Mouse (Mus musculus) bone marrow, adult 2 months (tissue): ENCODE data around the gene Rad51b. TPM values are rescaled to one million over a fixed set of nuclear protein-coding genes. Genes with fewer than 3 reads are reported as not detected.

Experiments
- H3K27ac ChIP-seq: fragments of 200-500 bp; 2 replicates; pipeline ENCODE4 v1.5.1; 2012; ENCODE audit warnings: low read depth, mild to moderate bottlenecking, control low read depth, inconsistent platforms, low read length; ENCODE audit not compliant: control insufficient read depth, poor library complexity, insufficient read depth
- H3K4me1 ChIP-seq: fragments of 200-500 bp; 2 replicates; pipeline ENCODE4 v1.6.1; 2011; ENCODE audit warnings: low read length; ENCODE audit not compliant: control insufficient read depth, insufficient read depth
- H3K4me3 ChIP-seq: fragments of 200-500 bp; replicated peaks from 2 replicates; pipeline ENCODE3; 2011; ENCODE audit warnings: mild to moderate bottlenecking, low read depth, low read length, control low read depth; ENCODE audit not compliant: control insufficient read depth
- CTCF ChIP-seq: fragments of 200-500 bp; IDR thresholded peaks from 2 replicates; pipeline ENCODE4 v1.5.1; 2011; ENCODE audit warnings: low read length, control low read depth; ENCODE audit not compliant: control insufficient read depth, insufficient read depth
- POLR2A ChIP-seq: fragments of 200-500 bp; IDR thresholded peaks from 2 replicates; pipeline ENCODE4 v1.6.1; 2011; ENCODE audit warnings: low read depth, mild to moderate bottlenecking, control low read depth, low read length, borderline replicate concordance; ENCODE audit not compliant: control insufficient read depth
- WGBS: fragments of 180-500 bp; shearing (Covaris S2); methylation state at CpG from one replicate; pipeline ENCODE4 v1.1.7; 2018; 5-methylcytosine and 5-hydroxymethylcytosine counted together
- polyA plus RNA-seq: library from polyadenylated mRNA; stranded (reverse); fragments of >200 nt; gene quantifications from 2 replicates; pipeline ENCODE4 v1.2.4, GENCODE M21; 2011; ENCODE audit warnings: low replicate concordance; ENCODE audit not compliant: missing spikeins, insufficient read depth, insufficient read length

Rad51b gene
- polyA plus RNA-seq, 1 experiment = 2.3 TPM

DNA sequence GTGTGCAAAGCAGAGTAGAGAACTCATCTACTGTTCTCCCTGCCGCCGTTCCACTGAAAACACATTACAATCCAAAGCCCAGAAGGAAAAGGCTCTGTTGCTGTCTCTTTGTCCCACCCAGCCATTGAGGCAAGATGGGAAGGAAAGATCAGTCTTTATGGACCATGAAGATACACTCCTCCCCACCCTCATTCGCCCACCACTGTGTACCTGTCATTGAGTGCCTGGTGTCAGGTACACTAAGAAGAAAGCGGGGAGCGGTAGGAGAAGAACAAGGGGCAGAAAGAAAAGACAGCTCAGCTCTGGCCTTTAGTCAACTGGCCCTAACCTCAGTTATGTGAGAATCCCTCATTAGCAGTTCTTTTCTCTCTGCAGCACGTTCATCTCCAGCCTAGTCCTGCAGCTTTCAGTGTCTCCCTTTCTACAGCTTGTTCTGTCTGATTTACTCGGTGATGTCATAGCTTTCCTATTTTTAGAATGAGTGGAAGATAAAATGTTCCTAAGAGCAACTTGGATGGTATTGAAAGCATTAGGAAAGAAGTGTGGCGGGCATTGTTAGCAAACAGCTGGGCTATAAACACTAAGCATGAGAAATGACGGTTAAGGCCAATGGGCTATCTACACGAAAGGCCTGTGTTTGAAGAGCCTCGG, 382.3 kb downstream of the Rad51b start:
- WGBS = 86% methylated on average over 11 of the region's 11 CpGs
- Histone ChIP-seq H3K4me1 (peaks cover 2% of the 10 kb centered on the region; the same call in 1 of the 2 replicates), H3K27ac (no peak overlapping the region), H3K4me3 (no peak overlapping the region)
- TF ChIP-seq CTCF (no peak), POLR2A (no peak)

DNA sequence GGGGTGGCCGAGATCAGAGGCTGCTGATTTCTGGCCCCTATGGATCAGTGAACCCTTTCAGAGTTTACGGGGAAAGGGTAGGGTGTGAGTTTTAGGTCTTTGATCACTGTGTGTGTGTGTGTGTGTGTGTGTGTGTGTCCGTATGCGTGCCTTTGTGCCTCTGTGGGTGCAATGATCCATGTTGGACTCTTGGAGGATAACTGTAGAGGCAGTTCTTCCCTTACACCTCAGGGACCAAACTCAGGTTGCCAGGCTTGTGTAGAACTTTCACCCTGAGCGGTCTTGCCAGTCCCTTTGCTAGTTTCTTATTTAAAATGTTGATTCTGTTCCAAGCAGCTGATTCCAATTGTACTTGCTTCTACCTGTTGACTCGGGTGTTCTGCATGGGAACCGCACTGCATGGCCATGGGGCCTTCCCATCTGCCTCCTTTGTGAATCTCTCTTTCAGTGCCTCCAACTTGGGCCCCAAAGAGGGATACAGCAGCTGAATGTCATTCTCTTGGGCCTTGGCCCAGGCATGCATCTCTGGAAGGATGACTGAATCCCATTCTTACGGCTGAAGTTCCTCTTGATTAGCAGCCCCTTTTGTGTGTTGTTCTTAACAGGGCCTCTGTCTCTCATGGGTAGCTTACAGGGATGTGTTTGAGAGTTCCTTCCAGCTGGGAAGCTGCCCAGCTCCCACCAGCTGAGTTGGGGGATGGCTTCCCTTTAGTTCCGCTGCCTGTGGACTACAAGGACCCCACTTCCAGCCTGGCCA, 383.0 kb downstream of the Rad51b start:
- H3K4me1 ChIP-seq = peaks cover 2% of the 10 kb centered on the region; the same call in 1 of the 2 replicates
- no peak for TF ChIP-seq POLR2A

DNA sequence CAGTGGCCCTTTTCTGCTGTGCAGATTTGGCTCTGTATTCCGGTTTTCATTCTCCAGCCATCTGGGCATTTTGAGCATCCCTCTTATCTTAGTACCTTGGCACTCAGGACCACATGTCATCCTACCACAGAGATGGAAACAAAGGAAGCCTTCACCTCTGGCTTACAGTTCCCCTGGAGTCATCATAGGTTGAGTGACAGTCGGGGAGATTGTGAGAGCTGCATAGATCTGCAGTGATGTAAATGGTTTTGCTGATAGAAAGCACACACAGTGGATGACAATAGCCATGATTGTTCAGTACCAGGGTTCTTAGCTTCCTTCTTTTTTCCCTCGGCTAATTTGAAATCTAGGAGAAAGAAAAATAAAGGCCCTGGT, 383.6 kb downstream of the Rad51b start:
- Histone ChIP-seq H3K27ac (no peak overlapping the region), H3K4me1 (peaks cover 2% of the 10 kb centered on the region; the same call in 1 of the 2 replicates), H3K4me3 (no peak overlapping the region)
- TF ChIP-seq CTCF = no peak
- TF ChIP-seq POLR2A = no peak
- 64% methylated on average over 3 of the region's 3 CpGs for WGBS

More for the DNA sequence above, 383.0 kb downstream of the Rad51b start:
- WGBS = 85% methylated on average over 9 of the region's 9 CpGs
- no peak overlapping the region for H3K4me3 ChIP-seq
- H3K27ac ChIP-seq = no peak overlapping the region

DNA sequence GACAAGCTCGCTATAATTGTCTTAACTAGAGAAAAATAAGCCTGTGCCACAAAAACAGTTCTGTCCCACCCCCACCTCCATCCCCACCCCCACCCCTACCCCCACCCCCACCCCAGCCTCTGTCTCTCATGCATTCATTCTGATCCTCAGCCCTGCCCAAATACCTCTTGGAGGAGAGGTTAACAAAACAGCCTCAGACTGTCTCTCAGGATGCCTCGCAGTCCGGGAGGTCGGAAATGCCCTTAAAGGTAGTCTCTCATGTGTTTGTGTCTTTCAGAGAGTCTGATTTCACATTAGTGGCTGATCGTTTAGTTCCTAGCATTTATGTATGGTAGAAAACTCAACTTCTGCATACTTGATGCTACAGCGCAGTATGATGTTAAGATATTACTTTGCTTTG, 384.5 kb downstream of the Rad51b start:
- Histone ChIP-seq H3K27ac (no peak overlapping the region), H3K4me3 (no peak overlapping the region), H3K4me1 (peaks cover 2% of the 10 kb centered on the region; the same call in 1 of the 2 replicates)
- 91% methylated on average over 6 of the region's 6 CpGs for WGBS
- TF ChIP-seq CTCF (no peak), POLR2A (no peak)

GRCm38 (mm10) chr12:79683350-79683749, 386.3 kb downstream of the Rad51b start:
- Histone ChIP-seq H3K27ac (no peak overlapping the region), H3K4me3 (no peak overlapping the region), H3K4me1 (no peaks in the 10 kb centered on the region; the same call in 1 of the 2 replicates)
- whole genome bisulfite sequencing = 83% methylated on average over 3 of the region's 3 CpGs
- TF ChIP-seq CTCF (no peak), POLR2A (no peak)

- WGBS = 58% methylated on average over 4 of the region's 4 CpGs
- TF ChIP-seq POLR2A (no peak), CTCF (no peak)
- Histone ChIP-seq H3K27ac (no peak overlapping the region), H3K4me1 (no peaks in the 10 kb centered on the region; the same call in 1 of the 2 replicates), H3K4me3 (no peak overlapping the region)
These were observed 386.7 kb downstream of the Rad51b start for GRCm38 (mm10) chr12:79683759-79684158.

DNA sequence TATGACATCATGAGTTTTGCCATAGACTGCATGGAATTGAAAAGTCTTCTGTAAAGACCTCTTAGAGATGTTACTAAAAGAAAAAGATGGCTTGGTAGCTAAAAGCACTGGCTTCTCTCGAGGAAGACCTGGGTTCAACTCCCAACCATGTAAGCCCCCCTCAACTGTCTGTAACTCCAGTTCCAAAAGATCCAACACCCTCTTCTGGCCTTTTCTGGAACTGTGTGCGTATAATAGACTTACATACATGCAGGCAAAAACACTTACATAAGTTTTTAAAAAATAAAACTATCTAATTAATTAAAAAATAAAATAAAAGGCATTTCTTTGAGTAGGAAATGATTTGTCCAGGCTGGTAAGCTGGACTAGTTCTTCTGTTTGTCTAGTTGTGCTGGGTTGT, 387.3 kb downstream of the Rad51b start:
- no peak for TF ChIP-seq POLR2A
- no peak for TF ChIP-seq CTCF
- H3K4me1 ChIP-seq = no peaks in the 10 kb centered on the region; the same call in 1 of the 2 replicates
- 76% methylated on average over 2 of the region's 2 CpGs for WGBS
- no peak overlapping the region for H3K4me3 ChIP-seq
- no peak overlapping the region for H3K27ac ChIP-seq

DNA sequence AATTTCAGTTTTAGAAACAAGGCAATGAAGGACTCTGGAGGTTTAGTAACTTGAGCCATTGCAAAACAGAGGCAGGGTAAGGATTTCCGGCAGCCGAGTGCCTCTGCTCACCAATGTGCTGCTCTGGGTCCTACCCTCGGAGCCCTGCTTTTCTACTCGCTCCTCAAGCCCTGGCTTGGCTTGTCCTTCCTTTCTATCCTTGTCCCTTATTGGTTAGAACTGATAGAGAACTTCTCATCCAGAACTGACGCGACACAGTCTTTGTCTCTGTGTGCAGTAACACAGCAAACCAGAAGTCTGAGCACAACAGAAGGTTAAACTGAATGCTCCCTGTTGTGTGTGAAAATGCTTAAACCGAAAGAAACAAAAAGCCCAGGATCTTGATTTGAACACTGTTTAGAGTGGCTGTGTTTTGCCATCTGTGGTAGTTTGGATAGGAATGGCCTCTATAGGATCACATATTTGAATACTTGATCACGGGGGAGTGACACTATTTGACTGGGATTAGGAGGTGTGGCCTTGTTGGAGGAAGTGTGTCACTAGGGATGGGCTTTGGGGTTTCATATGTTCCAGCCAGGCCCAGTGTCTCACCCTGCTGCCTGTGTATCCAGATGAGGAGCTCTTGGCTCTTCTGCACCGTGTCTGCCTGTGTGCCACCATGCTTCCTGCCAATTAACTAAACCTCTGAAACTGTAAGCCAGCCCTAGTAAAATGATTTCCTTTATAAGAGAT, 389.7 kb downstream of the Rad51b start:
- Histone ChIP-seq H3K27ac (peak overlapping the region; percentile 62), H3K4me3 (no peak overlapping the region), H3K4me1 (no peaks in the 10 kb centered on the region; the same call in 1 of the 2 replicates)
- TF ChIP-seq CTCF = no peak
- no peak for TF ChIP-seq POLR2A
- 67% methylated on average over 9 of the region's 9 CpGs for WGBS
